Mouse (Mus musculus): ENCODE data around the gene Mapkapk3.

- TF ChIP-seq CTCF (IDR thresholded peaks at IDR 0.05; ENCODE audit: borderline replicate concordance, insufficient read depth, low read length) (no peak), POLR2A (IDR thresholded peaks at IDR 0.05; ENCODE audit: low read depth, low read length) (no peak)
Measured at GRCm38 (mm10) chr9:107299783-107300182, 10.1 kb upstream of the Mapkapk3 start.
